Mouse (Mus musculus) embryonic facial prominence, embryonic 13.5 days (tissue): ENCODE measurements around the gene Olfr110. TPM values are rescaled to one million over a fixed set of nuclear protein-coding genes. Genes with fewer than 3 reads are reported as not detected.

ENCODE experiments used
- polyA plus RNA-seq: library from polyadenylated mRNA; unstranded; fragments of >200 nt; fragmentation: Nextera tagmentation; extraction: Ambion mirVana; gene quantifications from 2 replicates; pipeline ENCODE4 v1.2.1, GENCODE M21; 2015

The Olfr110 gene
- polyA plus RNA-seq, 1 experiment from 2014 or later = not detected

Other genes with a start within 250 kb of the Olfr110 start
- gene Olfr98, start 228.7 kb upstream of the Olfr110 start, polyA plus RNA-seq = not detected in 2 replicates
- gene H2-M3, start 222.2 kb upstream of the Olfr110 start, polyA plus RNA-seq = 0.94 and 1.4 TPM in 2 replicates
- not detected in 2 replicates for gene Olfr99, start 209.0 kb upstream of the Olfr110 start, polyA plus RNA-seq
- not detected in 2 replicates for gene Olfr101, start 188.2 kb upstream of the Olfr110 start, polyA plus RNA-seq
- not detected in 2 replicates for gene Olfr102, start 175.4 kb upstream of the Olfr110 start, polyA plus RNA-seq
- not detected in 2 replicates for gene Olfr103, start 152.8 kb upstream of the Olfr110 start, polyA plus RNA-seq
- not detected in 2 replicates for gene Olfr104-ps, start 132.9 kb upstream of the Olfr110 start, polyA plus RNA-seq
- gene Olfr105-ps, start 113.4 kb upstream of the Olfr110 start, polyA plus RNA-seq = not detected in 2 replicates
- not detected in 2 replicates for gene Olfr106-ps, start 102.1 kb upstream of the Olfr110 start, polyA plus RNA-seq
- gene Olfr107, start 93.2 kb upstream of the Olfr110 start, polyA plus RNA-seq = not detected in 2 replicates
- not detected in 2 replicates for gene Olfr108, start 47.0 kb upstream of the Olfr110 start, polyA plus RNA-seq
- not detected in 2 replicates for gene Olfr109, start 33.6 kb upstream of the Olfr110 start, polyA plus RNA-seq
- gene H2-M2, start 8.9 kb upstream of the Olfr110 start, polyA plus RNA-seq = not detected in 2 replicates
- not detected in 2 replicates for gene Olfr111, start 15.6 kb downstream of the Olfr110 start, polyA plus RNA-seq
- 0.20 TPM in 1 of 2 replicates, not detected in the other for gene Olfr112, start 77.0 kb downstream of the Olfr110 start, polyA plus RNA-seq
- not detected in 2 replicates for gene Olfr113, start 85.2 kb downstream of the Olfr110 start, polyA plus RNA-seq
- not detected in 2 replicates for gene Olfr114, start 100.3 kb downstream of the Olfr110 start, polyA plus RNA-seq
- not detected in 2 replicates for gene Olfr115, start 134.6 kb downstream of the Olfr110 start, polyA plus RNA-seq
- gene Olfr116, start 134.7 kb downstream of the Olfr110 start, polyA plus RNA-seq = not detected in 2 replicates
- gene Olfr117, start 171.3 kb downstream of the Olfr110 start, polyA plus RNA-seq = not detected in 2 replicates
- not detected in 2 replicates for gene Olfr118, start 174.5 kb downstream of the Olfr110 start, polyA plus RNA-seq
- not detected in 2 replicates for gene Olfr119, start 204.1 kb downstream of the Olfr110 start, polyA plus RNA-seq
- not detected in 2 replicates for gene Olfr120, start 229.3 kb downstream of the Olfr110 start, polyA plus RNA-seq